Mouse (Mus musculus) embryonic fibroblast, embryonic 13.5 days (primary cell): Measurements from ENCODE around the gene Shank3. TPM values are rescaled to one million over a fixed set of nuclear protein-coding genes. Genes with fewer than 3 reads are reported as not detected.

Experiments
- H3K27ac ChIP-seq: 2 replicates; pipeline ENCODE4 v1.5.1; 2012; ENCODE audit warnings: low read length, control low read depth, inconsistent platforms; ENCODE audit not compliant: insufficient read depth
- H3K4me1 ChIP-seq: 2 replicates; pipeline ENCODE4 v1.6.1; 2011; ENCODE audit warnings: low read length; ENCODE audit not compliant: control insufficient read depth, insufficient read depth
- H3K4me3 ChIP-seq: 2 replicates; pipeline ENCODE4 v1.5.1; 2011; ENCODE audit warnings: mild to moderate bottlenecking, control low read depth, low read length; ENCODE audit not compliant: insufficient read depth
- CTCF ChIP-seq: IDR thresholded peaks from 2 replicates; pipeline ENCODE4 v1.5.1; 2011; ENCODE audit warnings: mild to moderate bottlenecking, control low read depth, low read length, moderate library complexity, borderline replicate concordance; ENCODE audit not compliant: insufficient read depth
- POLR2A ChIP-seq: IDR thresholded peaks from 2 replicates; pipeline ENCODE4 v1.6.1; 2011; ENCODE audit warnings: low read depth, mild to moderate bottlenecking, control low read depth, low read length, moderate library complexity
- polyA plus RNA-seq: library from polyadenylated mRNA; stranded (reverse); fragments of >200 nt; gene quantifications from 2 replicates; pipeline ENCODE4 v1.2.4, GENCODE M21; 2011; ENCODE audit warnings: low read depth; ENCODE audit not compliant: missing spikeins, insufficient read length

The Shank3 gene
- polyA plus RNA-seq, 1 experiment, result 2.7 TPM

DNA sequence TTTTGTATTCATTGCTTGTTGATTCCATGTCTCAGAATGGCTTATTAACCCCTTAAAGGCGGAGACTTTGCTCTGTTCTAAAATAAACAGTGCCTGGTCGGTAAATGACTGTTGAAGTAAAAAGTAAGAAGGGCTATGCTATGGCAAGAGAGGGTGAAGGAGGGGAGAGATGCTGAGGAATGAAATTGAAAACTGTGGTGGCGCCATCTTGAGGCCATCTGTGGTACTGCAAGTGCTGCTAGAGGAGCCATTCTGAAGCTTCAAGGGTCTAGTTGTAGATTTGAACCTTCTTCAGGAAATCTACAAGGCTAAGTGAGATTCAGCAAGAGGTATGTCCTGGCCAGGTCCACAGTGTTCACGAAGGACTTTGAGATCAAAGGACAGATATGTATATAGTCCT is 30.9 kb downstream of the Shank3 start:
- Histone ChIP-seq H3K27ac (no peak overlapping the region), H3K4me1 (no peaks in the 10 kb centered on the region), H3K4me3 (no peak overlapping the region)
- TF ChIP-seq CTCF, result peak; percentile 53; the same call in 1 of the 2 replicates
- TF ChIP-seq POLR2A, result no peak

DNA sequence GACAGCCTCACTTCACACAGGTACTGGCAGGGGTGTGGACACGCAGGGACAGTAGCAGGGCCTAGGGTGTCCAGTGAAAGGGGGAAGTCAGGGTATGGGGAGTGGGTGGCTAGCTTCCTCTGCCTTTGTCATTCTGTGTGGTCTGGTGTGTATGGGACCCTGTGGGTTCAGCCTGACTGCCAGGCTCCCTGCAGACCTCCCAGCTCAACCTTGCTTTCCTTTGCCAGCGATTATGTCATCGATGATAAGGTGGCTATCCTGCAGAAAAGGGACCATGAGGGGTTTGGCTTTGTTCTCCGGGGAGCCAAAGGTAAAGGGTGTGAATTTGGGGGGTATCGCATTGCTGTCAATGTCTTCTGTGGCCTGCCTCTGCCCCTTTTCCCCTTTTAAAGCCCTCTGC is 32.0 kb downstream of the Shank3 start:
- Histone ChIP-seq H3K27ac (no peak overlapping the region), H3K4me3 (no peak overlapping the region), H3K4me1 (no peaks in the 10 kb centered on the region)
- no peak for TF ChIP-seq POLR2A

DNA sequence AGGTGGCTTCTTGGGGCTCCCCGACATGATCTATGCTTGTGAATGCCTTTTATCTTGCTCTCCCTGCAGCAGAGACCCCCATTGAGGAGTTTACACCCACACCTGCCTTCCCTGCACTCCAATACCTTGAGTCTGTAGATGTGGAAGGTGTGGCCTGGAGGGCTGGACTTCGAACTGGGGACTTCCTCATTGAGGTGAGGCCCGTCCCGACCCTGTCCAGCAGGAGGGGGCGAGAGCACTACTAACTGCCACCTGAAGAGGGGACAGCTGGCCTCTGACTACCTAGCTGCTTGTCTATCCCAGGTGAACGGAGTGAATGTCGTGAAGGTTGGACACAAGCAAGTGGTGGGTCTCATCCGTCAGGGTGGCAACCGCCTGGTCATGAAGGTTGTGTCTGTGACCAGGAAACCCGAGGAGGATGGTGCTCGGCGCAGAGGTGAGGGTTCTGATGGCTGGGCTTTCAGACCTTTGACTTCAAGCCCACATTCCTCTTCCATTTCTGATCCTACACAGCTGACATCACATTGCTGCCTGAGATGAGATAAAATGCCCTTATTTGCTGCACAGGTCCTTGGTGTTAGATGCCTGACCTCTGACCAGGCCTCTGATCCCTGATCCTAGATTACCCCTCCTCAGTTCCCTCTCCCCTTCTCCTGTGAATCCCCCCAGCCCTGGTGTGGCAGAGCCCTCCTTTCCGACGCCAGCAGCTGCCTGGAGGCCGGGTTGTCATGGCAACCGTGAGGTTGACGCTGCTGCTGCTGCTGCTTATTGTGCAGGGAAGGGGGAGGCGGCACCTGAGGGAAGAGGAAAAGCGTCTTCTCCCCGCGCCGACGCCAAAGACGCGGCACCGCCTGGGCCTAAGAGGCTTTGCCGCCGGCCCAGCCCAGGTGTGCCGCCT is 32.9 kb downstream of the Shank3 start:
- no peak for TF ChIP-seq POLR2A
- TF ChIP-seq CTCF, result no peak
- Histone ChIP-seq H3K27ac (no peak overlapping the region), H3K4me1 (no peaks in the 10 kb centered on the region), H3K4me3 (no peak overlapping the region)

DNA sequence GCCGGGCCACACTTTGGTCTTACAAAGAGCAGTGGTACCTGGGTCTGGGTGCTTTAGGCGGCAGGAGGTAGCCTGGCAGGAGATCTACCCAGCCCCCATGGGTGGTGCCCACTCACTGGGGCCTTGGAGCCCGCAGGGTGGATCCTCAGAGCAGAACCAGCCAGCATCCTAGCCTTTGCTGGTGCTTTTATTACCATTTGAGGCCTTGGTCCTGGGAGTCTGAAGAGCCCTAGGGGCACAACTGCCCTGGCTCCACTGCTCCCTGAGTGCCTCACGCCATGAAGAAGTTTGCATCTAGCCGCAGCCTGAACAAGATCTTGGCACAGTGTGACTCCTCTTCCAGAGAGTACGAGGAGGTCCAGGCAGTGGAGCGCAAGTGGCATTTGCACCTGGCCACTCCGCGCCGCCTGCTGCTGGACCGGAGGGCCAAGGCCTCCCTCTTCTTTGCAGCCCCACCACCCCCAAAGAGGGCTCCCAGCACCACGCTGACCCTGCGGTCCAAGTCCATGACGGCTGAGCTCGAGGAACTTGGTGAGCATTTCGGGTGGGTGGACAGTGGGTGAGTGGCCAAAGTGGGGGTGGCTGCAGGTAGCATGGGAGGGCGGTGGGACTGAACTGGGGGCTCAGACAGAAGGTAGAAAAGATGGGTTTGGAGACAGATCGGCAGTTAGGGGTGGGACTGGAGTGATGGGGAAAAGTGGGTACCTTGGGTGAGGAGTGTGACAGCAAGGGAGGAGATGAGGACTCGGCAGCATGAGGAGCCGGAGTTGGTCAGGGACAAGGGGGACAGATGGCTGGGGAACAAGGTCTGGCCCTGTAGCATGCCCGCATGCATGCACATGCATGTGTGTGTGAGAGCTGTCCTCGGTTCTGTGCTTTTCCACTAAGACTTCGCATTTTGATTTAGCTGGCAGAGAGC is 33.8 kb downstream of the Shank3 start:
- H3K27ac ChIP-seq, result no peak overlapping the region
- H3K4me1 ChIP-seq, result no peaks in the 10 kb centered on the region
- TF ChIP-seq CTCF (no peak), POLR2A (no peak)
- H3K4me3 ChIP-seq, result no peak overlapping the region

DNA sequence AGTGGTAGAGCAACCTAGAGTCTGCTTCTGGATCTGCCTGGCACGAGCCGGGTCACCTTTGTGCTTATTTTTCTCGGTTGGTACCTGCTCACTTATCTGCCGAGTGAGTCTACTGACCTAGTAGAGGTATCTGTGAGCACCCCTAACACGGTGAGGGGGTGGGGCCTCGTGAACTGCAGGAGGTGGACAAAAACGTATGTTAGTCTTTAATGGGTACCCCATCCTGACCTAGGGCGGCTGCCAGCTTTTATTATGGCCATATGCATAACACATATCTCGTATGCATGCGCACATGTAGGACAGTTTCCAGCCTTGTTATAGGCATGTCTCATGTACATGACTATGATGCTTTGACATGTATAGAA is 34.4 kb downstream of the Shank3 start:
- no peak overlapping the region for H3K4me3 ChIP-seq
- no peaks in the 10 kb centered on the region for H3K4me1 ChIP-seq
- TF ChIP-seq POLR2A (no peak), CTCF (no peak)
- H3K27ac ChIP-seq, result no peak overlapping the region

DNA sequence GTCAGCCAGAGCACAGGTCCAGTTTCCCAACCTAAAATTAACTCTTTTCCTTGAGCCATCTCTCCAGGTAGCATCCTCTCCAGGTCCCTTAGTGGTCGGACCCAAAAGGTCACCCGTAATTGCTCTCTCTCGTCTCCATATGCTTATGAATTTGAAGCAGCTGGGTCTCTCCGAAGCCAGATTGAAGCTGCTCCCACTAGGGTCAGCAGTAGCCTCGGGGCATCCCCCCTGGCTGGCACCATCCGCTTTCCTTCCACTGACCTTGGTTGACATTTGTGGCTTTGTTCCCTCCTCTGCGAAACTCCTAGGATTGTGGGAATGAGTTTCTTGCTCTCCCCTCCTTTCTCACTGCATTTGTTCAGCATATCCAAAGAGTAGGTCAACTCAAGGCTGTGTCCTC is 44.7 kb downstream of the Shank3 start:
- TF ChIP-seq POLR2A (no peak), CTCF (no peak)
- Histone ChIP-seq H3K4me1 (no peaks in the 10 kb centered on the region), H3K4me3 (no peak overlapping the region), H3K27ac (no peak overlapping the region)

DNA sequence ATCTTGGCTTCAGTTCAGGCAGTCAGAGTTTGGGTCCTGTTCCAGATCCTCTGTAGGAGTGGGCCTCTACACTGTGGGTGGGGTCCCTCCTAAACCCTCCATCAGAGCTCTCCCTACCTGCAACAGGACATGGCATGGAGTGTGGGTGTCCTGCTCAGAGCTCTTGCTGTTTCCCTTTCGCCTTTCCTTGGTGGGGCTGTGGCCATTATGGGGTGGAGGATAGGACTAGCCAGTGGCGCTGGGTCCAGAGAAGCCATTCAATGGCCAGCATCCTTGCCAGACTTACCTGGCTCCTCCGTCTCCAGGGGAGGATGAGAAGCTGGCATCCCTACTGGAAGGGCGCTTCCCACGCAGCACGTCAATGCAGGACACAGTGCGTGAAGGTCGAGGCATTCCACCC is 47.9 kb downstream of the Shank3 start:
- Histone ChIP-seq H3K27ac (no peak overlapping the region), H3K4me1 (no peaks in the 10 kb centered on the region), H3K4me3 (no peak overlapping the region)
- TF ChIP-seq CTCF (no peak), POLR2A (no peak)

DNA sequence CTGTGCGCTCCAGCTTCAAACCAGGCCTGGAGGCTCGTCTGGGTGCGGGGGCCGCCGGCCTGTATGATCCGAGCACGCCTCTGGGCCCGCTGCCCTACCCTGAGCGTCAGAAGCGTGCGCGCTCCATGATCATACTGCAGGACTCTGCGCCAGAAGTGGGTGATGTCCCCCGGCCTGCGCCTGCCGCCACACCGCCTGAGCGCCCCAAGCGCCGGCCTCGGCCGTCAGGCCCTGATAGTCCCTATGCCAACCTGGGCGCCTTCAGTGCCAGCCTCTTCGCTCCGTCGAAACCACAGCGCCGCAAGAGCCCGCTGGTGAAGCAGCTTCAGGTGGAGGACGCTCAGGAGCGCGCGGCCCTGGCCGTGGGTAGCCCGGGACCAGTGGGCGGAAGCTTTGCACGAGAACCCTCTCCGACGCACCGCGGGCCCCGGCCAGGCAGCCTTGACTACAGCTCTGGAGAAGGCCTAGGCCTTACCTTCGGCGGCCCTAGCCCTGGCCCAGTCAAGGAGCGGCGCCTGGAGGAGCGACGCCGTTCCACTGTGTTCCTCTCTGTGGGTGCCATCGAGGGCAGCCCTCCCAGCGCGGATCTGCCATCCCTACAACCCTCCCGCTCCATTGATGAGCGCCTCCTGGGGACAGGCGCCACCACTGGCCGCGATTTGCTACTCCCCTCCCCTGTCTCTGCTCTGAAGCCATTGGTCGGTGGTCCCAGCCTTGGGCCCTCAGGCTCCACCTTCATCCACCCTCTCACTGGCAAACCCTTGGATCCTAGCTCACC is 48.6 kb downstream of the Shank3 start:
- Histone ChIP-seq H3K4me1 (no peaks in the 10 kb centered on the region), H3K27ac (no peak overlapping the region), H3K4me3 (no peak overlapping the region)
- TF ChIP-seq CTCF, result no peak
- no peak for TF ChIP-seq POLR2A

DNA sequence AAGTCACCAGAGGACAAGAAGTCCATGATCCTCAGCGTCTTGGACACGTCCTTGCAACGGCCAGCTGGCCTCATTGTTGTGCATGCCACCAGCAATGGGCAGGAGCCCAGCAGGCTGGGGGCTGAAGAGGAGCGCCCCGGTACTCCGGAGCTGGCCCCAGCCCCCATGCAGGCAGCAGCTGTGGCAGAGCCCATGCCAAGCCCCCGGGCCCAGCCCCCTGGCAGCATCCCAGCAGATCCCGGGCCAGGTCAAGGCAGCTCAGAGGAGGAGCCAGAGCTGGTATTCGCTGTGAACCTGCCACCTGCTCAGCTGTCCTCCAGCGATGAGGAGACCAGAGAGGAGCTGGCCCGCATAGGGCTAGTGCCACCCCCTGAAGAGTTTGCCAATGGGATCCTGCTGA is 49.4 kb downstream of the Shank3 start:
- H3K4me1 ChIP-seq, result no peaks in the 10 kb centered on the region
- no peak overlapping the region for H3K27ac ChIP-seq
- no peak overlapping the region for H3K4me3 ChIP-seq
- TF ChIP-seq POLR2A (no peak), CTCF (no peak)
